Mouse (Mus musculus) heart, embryonic 13.5 days (tissue): ENCODE measurements at regions not wholly inside any gene's neighbourhood (a gene's known extent, or its start where the extent isn't known, plus 50 kb on each side); places are given as distances from the start of the nearest gene placed in this dataset.
A peak's percentile ranks its signal among the peaks of the same experiment; 100 is the strongest.

Experiments used
- ATAC-seq: fragments of 200-750 bp; cut with Nextera tagmentation; 2 replicates; pipeline ENCODE4 v1.8.0; 2017; ENCODE audit warnings: moderate TSS enrichment; ENCODE audit not compliant: insufficient number of reproducible peaks, low FRiP score, low TSS enrichment; ENCODE audit errors: extremely low read depth
- H3K27ac ChIP-seq: fragments of 300-500 bp; sonication (generic); replicated peaks from 2 replicates; pipeline ENCODE4 v1.5.1; 2015; ENCODE audit warnings: moderate library complexity, mild to moderate bottlenecking, inconsistent platforms
- H3K27me3 ChIP-seq: fragments of 300-500 bp; sonication (generic); replicated peaks from 2 replicates; pipeline ENCODE4 v1.6.1; 2015; ENCODE audit warnings: mild to moderate bottlenecking, inconsistent platforms
- H3K36me3 ChIP-seq: fragments of 300-500 bp; sonication (generic); 2 replicates; pipeline ENCODE4 v1.6.1; 2015; ENCODE audit warnings: mild to moderate bottlenecking, inconsistent platforms
- H3K4me1 ChIP-seq: fragments of 300-500 bp; sonication (generic); 2 replicates; pipeline ENCODE4 v1.6.1; 2015; ENCODE audit warnings: inconsistent platforms
- H3K4me2 ChIP-seq: fragments of 300-500 bp; sonication (generic); 2 replicates; pipeline ENCODE4 v1.6.1; 2015; ENCODE audit warnings: inconsistent platforms, mild to moderate bottlenecking, moderate library complexity
- H3K4me3 ChIP-seq: fragments of 300-500 bp; sonication (generic); 2 replicates; pipeline ENCODE4 v1.5.1; 2015; ENCODE audit warnings: moderate library complexity, mild to moderate bottlenecking, inconsistent platforms
- H3K9ac ChIP-seq: fragments of 300-500 bp; sonication (generic); 2 replicates; pipeline ENCODE4 v1.6.1; 2015; ENCODE audit warnings: inconsistent platforms, mild to moderate bottlenecking, moderate library complexity
- H3K9me3 ChIP-seq: fragments of 300-500 bp; sonication (generic); 2 replicates; pipeline ENCODE4 v1.6.1; 2016; ENCODE audit warnings: inconsistent platforms
- WGBS: fragments of 180-500 bp; shearing (Covaris S2); methylation state at CpG from one replicate; pipeline ENCODE4 v1.1.7; 2015; ENCODE audit warnings: mixed read lengths; 5-methylcytosine and 5-hydroxymethylcytosine counted together

GRCm38 (mm10) chr17:45966736-45967135, 65.4 kb downstream of the Vegfa start:
- no peak overlapping the region for H3K27ac ChIP-seq
- no peak overlapping the region for H3K4me3 ChIP-seq
- H3K9ac ChIP-seq, result no peak overlapping the region
- 46% methylated on average over 4 of the region's 4 CpGs for WGBS
- peaks cover 10% of the 10 kb centered on the region for H3K4me1 ChIP-seq
- H3K27me3 ChIP-seq, result 0 out of 2 replicates have a peak, but pooled peaks cover 4% of the 10 kb centered on the region
- ATAC-seq, result no peak
- no peaks in the 10 kb centered on the region for H3K9me3 ChIP-seq
- no peak overlapping the region for H3K4me2 ChIP-seq
- no peaks in the 10 kb centered on the region for H3K36me3 ChIP-seq

- Histone ChIP-seq H3K36me3 (no peaks in the 10 kb centered on the region), H3K4me3 (no peak overlapping the region), H3K9me3 (no peaks in the 10 kb centered on the region), H3K27me3 (0 out of 2 replicates have a peak, but pooled peaks cover 4% of the 10 kb centered on the region), H3K9ac (no peak overlapping the region), H3K4me1 (peaks cover 4% of the 10 kb centered on the region; the same call in 1 of the 2 replicates), H3K4me2 (no peak overlapping the region), H3K27ac (no peak overlapping the region)
- no peak for ATAC-seq
These were observed 68.1 kb downstream of the Vegfa start for GRCm38 (mm10) chr17:45964031-45964430.

DNA sequence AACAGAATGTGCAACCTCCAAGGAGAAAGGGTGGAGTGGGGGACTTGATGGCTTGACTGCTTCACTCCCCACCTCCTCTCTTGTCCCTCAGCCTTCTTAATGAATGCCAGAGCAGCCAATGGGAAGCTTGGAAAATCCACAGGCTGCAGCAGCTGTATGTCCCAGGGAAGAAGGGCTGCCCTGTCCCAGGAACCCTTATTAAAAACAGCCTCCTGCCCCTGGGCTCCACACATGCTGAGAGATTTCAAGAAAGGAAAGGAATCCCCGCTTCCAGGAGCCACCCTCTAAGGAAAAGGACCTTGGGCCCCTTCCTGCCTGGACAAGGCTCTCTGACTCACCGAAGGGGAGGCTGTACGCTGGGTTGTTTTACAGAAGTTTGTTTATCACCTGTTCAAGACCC, 68.8 kb downstream of the Vegfa start:
- Histone ChIP-seq H3K9ac (no peak overlapping the region), H3K36me3 (no peaks in the 10 kb centered on the region), H3K9me3 (no peaks in the 10 kb centered on the region), H3K4me3 (no peak overlapping the region), H3K4me1 (peaks cover 4% of the 10 kb centered on the region; the same call in 1 of the 2 replicates), H3K4me2 (no peak overlapping the region), H3K27ac (no peak overlapping the region), H3K27me3 (0 out of 2 replicates have a peak, but pooled peaks cover 4% of the 10 kb centered on the region)
- ATAC-seq, result no peak
- WGBS, result 59% methylated on average over 3 of the region's 3 CpGs

DNA sequence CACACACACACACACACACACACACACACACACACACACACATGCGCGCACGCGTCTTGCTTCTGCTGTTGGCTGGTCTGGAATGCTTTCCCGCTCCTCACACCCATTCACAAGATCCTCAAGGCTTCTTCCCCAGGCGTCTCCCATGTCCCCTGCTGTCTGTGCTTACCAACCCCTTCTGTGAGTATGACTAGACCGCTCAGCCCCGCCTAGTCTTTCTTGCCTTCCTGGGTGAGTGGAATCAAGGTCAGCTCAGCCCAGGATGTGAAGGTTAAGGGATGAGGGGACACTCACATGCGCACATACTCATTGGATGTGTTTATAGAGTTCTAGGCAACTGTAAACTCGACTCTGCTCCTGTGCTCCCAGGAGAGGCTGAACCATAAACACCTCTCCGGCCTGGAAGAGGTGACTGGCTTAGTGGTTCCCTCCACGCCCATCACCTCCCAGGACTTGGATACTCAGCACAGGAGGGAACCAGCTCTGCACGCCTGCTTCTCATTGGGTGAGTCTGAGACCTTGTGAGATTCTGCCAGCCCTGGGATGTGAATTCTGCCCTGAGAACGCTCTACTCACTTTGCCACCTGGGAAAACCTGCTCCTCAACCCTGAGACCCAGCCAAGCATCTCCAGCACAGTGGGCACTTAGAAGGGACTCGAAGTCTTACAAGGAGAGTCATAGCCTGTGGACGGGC, 70.4 kb downstream of the Vegfa start:
- 77% methylated on average over 16 of the region's 16 CpGs for WGBS
- H3K4me3 ChIP-seq, result no peak overlapping the region
- ATAC-seq, result no peak

DNA sequence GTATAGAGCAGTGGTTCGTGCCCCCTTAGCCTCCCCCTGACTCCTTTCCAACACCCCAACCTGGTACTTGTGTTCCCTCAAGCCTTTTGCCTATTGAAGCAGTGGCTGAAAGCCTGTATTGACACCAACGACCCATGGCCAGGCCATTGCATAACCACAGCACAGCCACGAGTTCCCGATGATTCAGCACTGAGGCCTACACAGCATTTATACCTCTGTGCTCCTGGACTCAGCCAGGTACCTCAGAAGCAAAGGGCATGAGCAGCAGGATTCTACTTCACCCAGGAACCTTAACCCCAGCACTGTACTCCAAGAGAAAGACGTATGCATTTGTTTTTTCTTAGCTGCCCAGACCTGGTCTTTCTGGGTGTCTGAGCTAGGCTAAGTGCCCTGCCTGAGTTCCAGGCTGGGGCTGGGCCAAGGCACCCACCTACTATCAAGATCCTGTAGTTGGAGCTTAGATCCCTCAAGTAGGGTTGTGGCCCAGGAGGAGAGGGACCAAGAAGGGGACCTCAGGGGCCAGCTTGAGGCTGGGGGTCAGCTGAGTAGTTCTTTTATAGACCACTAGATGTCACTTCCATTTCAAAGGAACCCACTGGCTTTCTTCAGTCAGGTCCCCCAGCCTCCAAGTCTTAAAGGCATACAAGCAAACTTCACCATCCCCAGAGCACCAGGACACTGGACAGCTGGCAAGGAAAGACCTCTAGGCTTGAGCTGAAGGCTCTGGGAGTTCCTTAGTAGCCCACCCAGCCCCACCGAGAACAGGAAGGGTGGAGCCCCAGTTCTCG, 73.9 kb downstream of the Vegfa start:
- Histone ChIP-seq H3K36me3 (no peaks in the 10 kb centered on the region), H3K9ac (no peak overlapping the region), H3K27me3 (peaks cover 13% of the 10 kb centered on the region; the same call in 1 of the 2 replicates), H3K9me3 (no peaks in the 10 kb centered on the region), H3K4me2 (no peak overlapping the region), H3K27ac (no peak overlapping the region), H3K4me1 (peaks cover 6% of the 10 kb centered on the region; the same call in 1 of the 2 replicates), H3K4me3 (no peak overlapping the region)
- ATAC-seq, result no peak
- WGBS, result 65% methylated on average over 7 of the region's 7 CpGs

More for the DNA sequence above, 70.4 kb downstream of the Vegfa start:
- Histone ChIP-seq H3K9ac (no peak overlapping the region), H3K4me1 (peaks cover 4% of the 10 kb centered on the region; the same call in 1 of the 2 replicates), H3K27me3 (peaks cover 10% of the 10 kb centered on the region; the same call in 1 of the 2 replicates), H3K4me2 (no peak overlapping the region), H3K36me3 (no peaks in the 10 kb centered on the region), H3K27ac (no peak overlapping the region), H3K9me3 (no peaks in the 10 kb centered on the region)

DNA sequence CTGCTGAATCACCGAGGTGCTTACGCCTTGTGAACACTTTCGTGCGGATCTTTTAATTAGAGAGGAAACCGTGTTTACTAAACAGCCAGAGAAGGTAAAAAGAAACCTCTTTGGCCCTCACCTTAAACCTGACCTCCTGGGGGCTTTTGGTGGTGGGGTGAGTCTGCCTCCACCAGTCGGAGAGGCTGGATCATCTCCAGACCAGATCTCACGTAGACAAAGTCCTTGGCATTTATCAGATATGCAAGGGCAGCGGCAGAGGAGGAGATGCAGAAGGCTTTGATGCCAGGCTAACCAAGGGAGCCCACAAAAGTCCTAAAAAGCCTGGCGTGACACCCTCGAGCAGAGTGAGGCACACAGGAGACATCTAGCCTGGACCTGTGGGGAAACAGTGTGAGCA, 76.7 kb downstream of the Vegfa start:
- peaks cover 20% of the 10 kb centered on the region; the same call in 1 of the 2 replicates for H3K27me3 ChIP-seq
- peaks cover 14% of the 10 kb centered on the region for H3K4me1 ChIP-seq
- no peaks in the 10 kb centered on the region for H3K9me3 ChIP-seq
- no peaks in the 10 kb centered on the region for H3K36me3 ChIP-seq
- H3K4me3 ChIP-seq, result no peak overlapping the region
- H3K9ac ChIP-seq, result peak overlapping the region; percentile 34; the same call in 1 of the 2 replicates
- ATAC-seq, result no peak
- WGBS, result 51% methylated on average over 10 of the region's 10 CpGs
- no peak overlapping the region for H3K27ac ChIP-seq
- no peak overlapping the region for H3K4me2 ChIP-seq

- H3K36me3 ChIP-seq, result no peaks in the 10 kb centered on the region
- 83% methylated on average over 7 of the region's 7 CpGs for WGBS
- H3K27ac ChIP-seq, result no peak overlapping the region
- H3K9me3 ChIP-seq, result no peaks in the 10 kb centered on the region
- peaks cover 20% of the 10 kb centered on the region; the same call in 1 of the 2 replicates for H3K27me3 ChIP-seq
- no peak overlapping the region for H3K4me2 ChIP-seq
- no peak overlapping the region for H3K4me3 ChIP-seq
- H3K4me1 ChIP-seq, result peaks cover 16% of the 10 kb centered on the region
- no peak overlapping the region for H3K9ac ChIP-seq
- no peak for ATAC-seq
These were observed 77.3 kb downstream of the Vegfa start for GRCm38 (mm10) chr17:45954824-45955223.

DNA sequence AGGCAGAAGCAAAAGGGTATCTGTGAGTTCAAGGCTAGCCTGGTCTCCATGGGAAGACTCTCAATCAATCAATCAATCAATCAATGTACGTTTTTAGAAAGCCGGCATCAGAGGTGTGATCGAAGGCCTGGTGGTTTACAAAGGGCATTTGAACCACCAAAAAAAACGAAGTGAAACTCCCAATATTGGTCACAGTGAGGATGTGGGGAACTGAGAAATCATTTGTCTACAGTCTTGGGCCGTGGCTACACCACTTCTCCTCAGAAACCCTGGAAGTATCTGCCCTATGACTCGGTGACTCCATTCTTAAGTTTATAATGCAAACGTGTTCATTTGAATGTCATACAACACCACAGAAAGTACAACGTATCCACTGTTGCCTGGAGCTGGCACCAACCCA, 78.6 kb downstream of the Vegfa start:
- peaks cover 16% of the 10 kb centered on the region for H3K4me1 ChIP-seq
- H3K9me3 ChIP-seq, result no peaks in the 10 kb centered on the region
- WGBS, result 85% methylated on average over 8 of the region's 8 CpGs
- no peak for ATAC-seq
- H3K36me3 ChIP-seq, result no peaks in the 10 kb centered on the region
- H3K9ac ChIP-seq, result no peak overlapping the region
- peaks cover 20% of the 10 kb centered on the region; the same call in 1 of the 2 replicates for H3K27me3 ChIP-seq
- H3K27ac ChIP-seq, result no peak overlapping the region
- no peak overlapping the region for H3K4me2 ChIP-seq
- H3K4me3 ChIP-seq, result no peak overlapping the region

- WGBS, result 30% methylated on average over 9 of the region's 9 CpGs
- no peak overlapping the region for H3K4me3 ChIP-seq
These were observed 81.5 kb downstream of the Vegfa start for GRCm38 (mm10) chr17:45950533-45951164.

GRCm38 (mm10) chr17:45949141-45949540, 83.0 kb downstream of the Vegfa start:
- Histone ChIP-seq H3K4me3 (no peak overlapping the region), H3K9me3 (no peaks in the 10 kb centered on the region), H3K4me2 (no peak overlapping the region), H3K27ac (no peak overlapping the region), H3K4me1 (peaks cover 17% of the 10 kb centered on the region), H3K36me3 (no peaks in the 10 kb centered on the region), H3K27me3 (peaks cover 10% of the 10 kb centered on the region; the same call in 1 of the 2 replicates), H3K9ac (no peak overlapping the region)
- no peak for ATAC-seq
- 72% methylated on average over 6 of the region's 6 CpGs for WGBS

More at GRCm38 (mm10) chr17:45950533-45951164, 81.5 kb downstream of the Vegfa start:
- peaks cover 10% of the 10 kb centered on the region; the same call in 1 of the 2 replicates for H3K27me3 ChIP-seq
- H3K9me3 ChIP-seq, result no peaks in the 10 kb centered on the region
- no peak for ATAC-seq
- peaks cover 10% of the 10 kb centered on the region for H3K4me1 ChIP-seq
- no peak overlapping the region for H3K9ac ChIP-seq
- H3K36me3 ChIP-seq, result no peaks in the 10 kb centered on the region
- H3K4me2 ChIP-seq, result no peak overlapping the region
- no peak overlapping the region for H3K27ac ChIP-seq

- Histone ChIP-seq H3K4me1 (peaks cover 17% of the 10 kb centered on the region), H3K36me3 (no peaks in the 10 kb centered on the region), H3K27ac (no peak overlapping the region), H3K9ac (no peak overlapping the region), H3K4me2 (no peak overlapping the region), H3K27me3 (peaks cover 10% of the 10 kb centered on the region; the same call in 1 of the 2 replicates), H3K9me3 (no peaks in the 10 kb centered on the region), H3K4me3 (no peak overlapping the region)
- no peak for ATAC-seq
- 49% methylated on average over 5 of the region's 5 CpGs for WGBS
These were observed 83.7 kb downstream of the Vegfa start for GRCm38 (mm10) chr17:45948314-45948935.
